Mouse (Mus musculus) 3134 (cell line): Measurements from ENCODE around the gene Ankar.

Source experiments
- DNase-seq: peaks from one replicate; pipeline ENCODE4 v3.0.0-alpha.2; 2011; ENCODE audit warnings: low spot score; ENCODE audit not compliant: insufficient read length; ENCODE audit errors: extremely low read depth

Gene Ankar

GRCm38 (mm10) chr1:72700479-72700878 is at the start of gene Ankar:
TSS of gene Ankar (minus strand) at chr1:72700579.
- no peak for DNase-seq

- no peak for DNase-seq
Measured at GRCm38 (mm10) chr1:72746382-72746781, 46.0 kb upstream of the Ankar start.

GRCm38 (mm10) chr1:72744816-72745506 is 44.6 kb upstream of the Ankar start:
- DNase-seq, result no peak

GRCm38 (mm10) chr1:72741406-72741805 is 41.0 kb upstream of the Ankar start:
- DNase-seq, result no peak

- no peak for DNase-seq
Measured at GRCm38 (mm10) chr1:72739681-72740063, 39.3 kb upstream of the Ankar start.

GRCm38 (mm10) chr1:72738946-72739680 is 38.7 kb upstream of the Ankar start:
- DNase-seq, result peak; percentile 34

GRCm38 (mm10) chr1:72736397-72737125 is 36.2 kb upstream of the Ankar start:
- no peak for DNase-seq

- no peak for DNase-seq
Measured at GRCm38 (mm10) chr1:72733191-72733691, 32.9 kb upstream of the Ankar start.

GRCm38 (mm10) chr1:72730126-72730525 is 29.7 kb upstream of the Ankar start:
- no peak for DNase-seq

- DNase-seq, result no peak
Measured at GRCm38 (mm10) chr1:72728781-72729180, 28.4 kb upstream of the Ankar start.

- no peak for DNase-seq
Measured at GRCm38 (mm10) chr1:72725941-72726340, 25.6 kb upstream of the Ankar start.

- no peak for DNase-seq
Measured at GRCm38 (mm10) chr1:72724354-72724753, 24.0 kb upstream of the Ankar start.

GRCm38 (mm10) chr1:72722646-72723045 is 22.3 kb upstream of the Ankar start:
- no peak for DNase-seq

GRCm38 (mm10) chr1:72720115-72720725 is 19.8 kb upstream of the Ankar start:
- DNase-seq, result no peak

GRCm38 (mm10) chr1:72718846-72719245 is 18.5 kb upstream of the Ankar start:
- DNase-seq, result no peak

- no peak for DNase-seq
Measured at GRCm38 (mm10) chr1:72717540-72717939, 17.2 kb upstream of the Ankar start.

- no peak for DNase-seq
Measured at GRCm38 (mm10) chr1:72716926-72717325, 16.5 kb upstream of the Ankar start.

- DNase-seq, result no peak
Measured at GRCm38 (mm10) chr1:72716421-72716820, 16.0 kb upstream of the Ankar start.

- no peak for DNase-seq
Measured at GRCm38 (mm10) chr1:72715593-72716361, 15.4 kb upstream of the Ankar start.

- DNase-seq, result no peak
Measured at GRCm38 (mm10) chr1:72715065-72715464, 14.7 kb upstream of the Ankar start.
